Mouse (Mus musculus) midbrain, embryonic 16.5 days (tissue): ENCODE data around the gene Dnah14. TPM values are rescaled to one million over a fixed set of nuclear protein-coding genes. Genes with fewer than 3 reads are reported as not detected.

Source experiments
- ATAC-seq: fragments of 200-750 bp; cut with Nextera tagmentation; 2 replicates; pipeline ENCODE4 v1.8.0; 2017; ENCODE audit warnings: moderate TSS enrichment
- H3K27ac ChIP-seq: fragments of 300-500 bp; sonication (generic); 2 replicates; pipeline ENCODE4 v1.5.1; 2014; ENCODE audit warnings: mild to moderate bottlenecking, low read length, mixed read lengths
- H3K27me3 ChIP-seq: fragments of 300-500 bp; sonication (generic); 2 replicates; pipeline ENCODE4 v1.6.1; 2014; ENCODE audit warnings: low read depth, low read length, mixed read lengths; ENCODE audit not compliant: control insufficient read depth, insufficient read depth
- H3K36me3 ChIP-seq: fragments of 300-500 bp; sonication (generic); 2 replicates; pipeline ENCODE4 v1.6.1; 2014; ENCODE audit warnings: mild to moderate bottlenecking, low read length, moderate library complexity, mixed read lengths; ENCODE audit not compliant: control insufficient read depth, insufficient read depth
- H3K4me1 ChIP-seq: fragments of 300-500 bp; sonication (generic); 2 replicates; pipeline ENCODE4 v1.6.1; 2014; ENCODE audit warnings: mild to moderate bottlenecking, low read length, mixed read lengths; ENCODE audit not compliant: control insufficient read depth, insufficient read depth
- H3K4me2 ChIP-seq: fragments of 300-500 bp; sonication (generic); 2 replicates; pipeline ENCODE4 v1.6.1; 2014; ENCODE audit warnings: mild to moderate bottlenecking, low read length, mixed read lengths
- H3K4me3 ChIP-seq: fragments of 300-500 bp; sonication (generic); 2 replicates; pipeline ENCODE4 v1.5.1; 2014; ENCODE audit warnings: low read depth, mild to moderate bottlenecking, low read length, moderate library complexity, mixed read lengths
- H3K9ac ChIP-seq: fragments of 300-500 bp; sonication (generic); 2 replicates; pipeline ENCODE4 v1.6.1; 2014; ENCODE audit warnings: low read depth, low read length, mixed read lengths
- H3K9me3 ChIP-seq: fragments of 300-500 bp; sonication (generic); replicated peaks from 2 replicates; pipeline ENCODE4 v1.6.1; 2014; ENCODE audit warnings: mild to moderate bottlenecking, low read length, mixed read lengths; ENCODE audit not compliant: control insufficient read depth, poor library complexity, severe bottlenecking
- WGBS: fragments of 180-500 bp; shearing (Covaris S2); extraction: QIAGEN DNeasy Blood & Tissue Kit; methylation state at CpG from one replicate; pipeline ENCODE4 v1.1.7; 2014; 5-methylcytosine and 5-hydroxymethylcytosine counted together
- polyA plus RNA-seq: library from polyadenylated mRNA; unstranded; fragments of >200 nt; fragmentation: Nextera tagmentation; extraction: Ambion mirVana; gene quantifications from 2 replicates; pipeline ENCODE4 v1.2.1, GENCODE M21; 2015

Dnah14 gene
- polyA plus RNA-seq, 1 experiment from 2014 or later: 0.36 TPM

- ATAC-seq: no peak
- no peaks in the 10 kb centered on the region for H3K27me3 ChIP-seq
- H3K9me3 ChIP-seq: no peaks in the 10 kb centered on the region
- H3K4me1 ChIP-seq: 0 out of 2 replicates have a peak, but pooled peaks cover 2% of the 10 kb centered on the region
- 70% methylated on average over 6 of the region's 6 CpGs for WGBS
- H3K4me3 ChIP-seq: no peak overlapping the region
- H3K4me2 ChIP-seq: no peak overlapping the region
- H3K9ac ChIP-seq: no peak overlapping the region
- no peaks in the 10 kb centered on the region for H3K36me3 ChIP-seq
- no peak overlapping the region for H3K27ac ChIP-seq
Measured at GRCm38 (mm10) chr1:181628276-181628675, 51.9 kb downstream of the Dnah14 start.

GRCm38 (mm10) chr1:181631371-181631770 lies 55.0 kb downstream of the Dnah14 start:
- no peak for ATAC-seq
- Histone ChIP-seq H3K9ac (no peak overlapping the region), H3K36me3 (no peaks in the 10 kb centered on the region), H3K4me3 (no peak overlapping the region), H3K4me1 (0 out of 2 replicates have a peak, but pooled peaks cover 2% of the 10 kb centered on the region), H3K4me2 (no peak overlapping the region), H3K27ac (no peak overlapping the region), H3K9me3 (no peaks in the 10 kb centered on the region), H3K27me3 (no peaks in the 10 kb centered on the region)
- WGBS: 90% methylated on average over 4 of the region's 4 CpGs

- Histone ChIP-seq H3K36me3 (no peaks in the 10 kb centered on the region), H3K4me1 (no peaks in the 10 kb centered on the region), H3K4me3 (no peak overlapping the region), H3K4me2 (no peak overlapping the region), H3K27me3 (no peaks in the 10 kb centered on the region), H3K27ac (no peak overlapping the region), H3K9me3 (no peaks in the 10 kb centered on the region), H3K9ac (no peak overlapping the region)
- 64% methylated on average over 12 of the region's 12 CpGs for WGBS
- 0 out of 2 replicates have a peak, but pooled peaks have one; percentile 39 for ATAC-seq
Measured at GRCm38 (mm10) chr1:181637997-181638713, 61.8 kb downstream of the Dnah14 start.

GRCm38 (mm10) chr1:181640383-181640782 lies 64.0 kb downstream of the Dnah14 start:
- Histone ChIP-seq H3K4me1 (no peaks in the 10 kb centered on the region), H3K9me3 (no peaks in the 10 kb centered on the region), H3K4me2 (no peak overlapping the region), H3K27me3 (no peaks in the 10 kb centered on the region), H3K4me3 (no peak overlapping the region), H3K36me3 (no peaks in the 10 kb centered on the region), H3K27ac (no peak overlapping the region), H3K9ac (no peak overlapping the region)
- WGBS: 95% methylated on average over 2 of the region's 2 CpGs
- no peak for ATAC-seq

DNA sequence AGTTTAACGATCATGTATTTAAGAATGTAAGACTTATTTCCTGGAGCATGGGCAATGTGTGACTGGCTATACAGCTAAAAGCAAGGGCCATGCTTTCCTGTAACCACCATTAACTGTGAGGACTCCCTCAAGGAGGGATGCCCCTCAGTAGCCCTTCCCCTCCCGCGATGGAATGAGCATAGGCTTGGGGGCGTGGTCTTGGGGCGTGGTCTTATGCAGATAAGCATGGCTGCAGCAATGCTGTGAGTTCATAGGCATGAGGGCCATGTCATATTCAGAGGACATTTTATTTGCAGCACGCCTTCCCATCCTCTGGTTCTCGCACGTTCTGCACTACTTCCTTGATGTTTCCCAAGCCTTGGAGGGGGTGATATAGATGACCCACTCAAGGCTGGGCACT lies 71.1 kb downstream of the Dnah14 start:
- Histone ChIP-seq H3K4me3 (no peak overlapping the region), H3K27me3 (no peaks in the 10 kb centered on the region)
- WGBS: 53% methylated on average over 8 of the region's 8 CpGs

DNA sequence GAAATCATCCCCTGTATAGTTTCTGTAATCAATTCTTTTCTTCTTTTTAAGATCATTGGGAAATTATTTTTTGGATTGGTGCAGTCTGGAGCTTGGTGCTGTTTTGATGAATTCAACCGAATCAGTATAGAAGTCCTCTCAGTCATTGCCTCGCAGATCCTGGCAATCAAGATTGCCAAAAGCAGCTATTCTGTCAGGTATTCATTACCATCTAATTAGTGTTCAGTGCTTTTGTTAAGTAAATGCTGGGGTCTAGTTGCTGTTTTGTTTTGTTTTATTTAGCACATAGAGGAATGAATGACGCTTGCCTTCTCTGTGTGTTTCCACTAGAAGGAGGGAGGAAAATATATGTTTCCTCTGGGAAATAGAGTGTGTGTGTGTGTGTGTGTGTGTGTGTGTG lies 77.1 kb downstream of the Dnah14 start:
- H3K4me1 ChIP-seq: peaks cover 2% of the 10 kb centered on the region; the same call in 1 of the 2 replicates
- H3K36me3 ChIP-seq: no peaks in the 10 kb centered on the region
- no peaks in the 10 kb centered on the region for H3K9me3 ChIP-seq
- no peak overlapping the region for H3K4me3 ChIP-seq
- 36% methylated on average over 3 of the region's 3 CpGs for WGBS
- no peak overlapping the region for H3K27ac ChIP-seq
- H3K9ac ChIP-seq: no peak overlapping the region
- no peaks in the 10 kb centered on the region for H3K27me3 ChIP-seq
- H3K4me2 ChIP-seq: no peak overlapping the region
- ATAC-seq: no peak

More for the DNA sequence above, 71.1 kb downstream of the Dnah14 start:
- ATAC-seq: no peak
- Histone ChIP-seq H3K4me1 (no peaks in the 10 kb centered on the region), H3K36me3 (no peaks in the 10 kb centered on the region), H3K9me3 (no peaks in the 10 kb centered on the region), H3K4me2 (no peak overlapping the region), H3K27ac (no peak overlapping the region), H3K9ac (no peak overlapping the region)

DNA sequence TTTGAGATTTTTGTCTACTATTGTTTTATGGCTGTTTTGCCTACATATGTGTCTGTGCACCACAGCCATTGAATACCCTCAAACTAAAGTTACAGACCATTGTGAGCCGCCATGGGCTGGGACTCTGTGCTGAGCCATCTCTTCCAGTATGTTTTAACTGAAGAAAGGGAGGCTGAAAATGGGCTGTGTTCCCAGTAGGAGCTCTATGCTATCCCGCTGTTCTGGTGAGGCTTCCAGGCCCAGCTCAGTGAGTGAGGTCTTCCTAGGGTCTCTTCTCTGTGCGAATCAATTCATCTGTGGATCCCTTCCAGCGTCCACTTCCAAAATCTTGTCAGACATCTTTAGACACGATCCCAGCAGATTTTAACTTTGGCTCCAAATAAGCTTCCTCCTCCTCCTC lies 80.1 kb downstream of the Dnah14 start:
- H3K27me3 ChIP-seq: no peaks in the 10 kb centered on the region
- H3K4me2 ChIP-seq: no peak overlapping the region
- H3K4me1 ChIP-seq: peaks cover 2% of the 10 kb centered on the region; the same call in 1 of the 2 replicates
- no peak overlapping the region for H3K4me3 ChIP-seq
- no peaks in the 10 kb centered on the region for H3K9me3 ChIP-seq
- no peak overlapping the region for H3K9ac ChIP-seq
- 86% methylated on average over 5 of the region's 5 CpGs for WGBS
- no peak overlapping the region for H3K27ac ChIP-seq
- ATAC-seq: no peak
- no peaks in the 10 kb centered on the region for H3K36me3 ChIP-seq

GRCm38 (mm10) chr1:181666801-181667200 lies 90.4 kb downstream of the Dnah14 start:
- Histone ChIP-seq H3K9ac (no peak overlapping the region), H3K4me2 (no peak overlapping the region), H3K36me3 (no peaks in the 10 kb centered on the region), H3K9me3 (no peaks in the 10 kb centered on the region), H3K4me1 (no peaks in the 10 kb centered on the region), H3K4me3 (no peak overlapping the region), H3K27ac (no peak overlapping the region), H3K27me3 (no peaks in the 10 kb centered on the region)
- no peak for ATAC-seq
- 77% methylated on average over 4 of the region's 4 CpGs for WGBS

DNA sequence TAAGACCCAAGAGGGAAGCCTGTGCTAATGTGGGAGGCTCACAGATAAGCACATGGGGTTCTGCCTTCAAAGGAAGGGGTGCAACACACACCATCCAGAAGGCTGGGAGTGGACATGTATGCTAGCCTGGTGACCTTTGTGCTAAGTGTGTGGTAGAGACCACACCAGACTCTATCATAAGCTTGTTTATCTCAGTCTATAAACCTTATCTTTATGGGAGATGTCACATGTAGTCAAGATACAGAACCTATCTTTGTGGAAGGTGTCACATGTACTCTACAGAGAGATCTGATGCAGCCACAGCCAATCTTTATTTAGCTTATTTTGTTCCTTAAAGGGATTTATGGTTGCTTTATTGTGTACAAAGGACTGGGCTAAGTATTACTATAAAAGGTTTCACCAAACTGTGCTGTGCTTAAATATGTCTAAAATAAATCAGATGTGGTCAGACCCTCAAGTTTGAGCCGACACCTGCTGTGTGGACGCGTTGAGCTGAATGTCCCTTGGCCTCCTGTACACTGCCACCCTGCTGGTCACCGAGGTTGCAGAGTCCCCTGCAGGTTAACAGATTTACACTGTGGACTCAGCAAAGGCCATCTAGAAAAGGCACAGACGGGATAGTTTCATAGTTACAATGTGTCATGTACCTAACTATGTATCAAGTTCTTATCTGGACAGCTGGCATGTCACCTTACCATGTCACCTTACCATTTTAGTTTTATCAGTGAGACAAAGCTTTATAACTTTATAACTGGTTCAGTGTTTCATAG lies 118.6 kb downstream of the Dnah14 start:
- Histone ChIP-seq H3K4me1 (no peaks in the 10 kb centered on the region), H3K27me3 (no peaks in the 10 kb centered on the region), H3K4me3 (no peak overlapping the region), H3K9me3 (no peaks in the 10 kb centered on the region), H3K9ac (no peak overlapping the region), H3K4me2 (no peak overlapping the region), H3K36me3 (no peaks in the 10 kb centered on the region), H3K27ac (no peak overlapping the region)
- WGBS: 65% methylated on average over 5 of the region's 5 CpGs
- ATAC-seq: no peak
